ENCODE assay signal across 24 mouse cellular contexts in the genomic region with DNA sequence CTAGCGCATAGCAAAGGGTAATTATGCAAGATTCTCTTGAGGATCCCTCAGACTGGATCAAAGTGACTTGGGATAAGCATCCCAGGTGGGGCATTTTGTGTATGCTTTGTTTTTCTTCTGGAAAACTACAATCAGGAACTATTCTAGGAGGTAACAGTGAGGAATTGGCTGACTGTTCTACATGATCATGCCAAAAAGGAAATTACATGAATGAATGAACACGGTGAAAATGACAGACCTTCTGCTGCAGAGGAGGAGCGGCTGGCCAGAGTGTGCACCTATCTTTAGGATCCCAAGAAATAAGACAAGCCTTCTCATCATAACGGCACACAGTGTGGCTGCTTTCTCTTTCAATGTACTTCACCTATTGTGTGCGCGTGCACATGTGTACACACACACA.
DNase-seq lines count a peak whose midpoint lies in the region; ATAC-seq lines count a peak whose summit lies in the region.
"Had no signal": no experiment of that assay in that cellular context is flagged by ENCODE, and none has a peak within 500 bp of the region (broad histone marks: within the 10 kb centered on the region; RNA-seq: fewer than 3 reads in every experiment).

No protein-coding gene starts in this region.

- H3K9ac ChIP-seq in intestine, embryonic 16.5 days (ENCODE audit: low read depth, low read length): no peak overlapping the region
- H3K9ac ChIP-seq: hindbrain, embryonic 15.5 days; kidney, embryonic 15.5 days; limb, embryonic 13.5 days; liver, embryonic 14.5 days; lung, embryonic 15.5 days; neural tube, embryonic 15.5 days had no signal

- H3K9me3 ChIP-seq in intestine, embryonic 16.5 days (ENCODE audit: control insufficient read depth, low read length): no peaks in the 10 kb centered on the region
- H3K9me3 ChIP-seq: heart, embryonic 10.5 days; hindbrain, embryonic 15.5 days; kidney, embryonic 15.5 days; limb, embryonic 13.5 days; lung, embryonic 15.5 days; neural tube, embryonic 15.5 days had no signal

- ATAC-seq in intestine, embryonic 16.5 days: no peak
- ATAC-seq: forebrain, embryonic 14.5 days; intestine, postnatal 0 days had no signal

- H3K4me2 ChIP-seq in intestine, embryonic 16.5 days (ENCODE audit: low read depth, low read length): no peak overlapping the region
- H3K4me2 ChIP-seq: hindbrain, embryonic 15.5 days; kidney, embryonic 15.5 days; limb, embryonic 13.5 days; lung, embryonic 15.5 days; midbrain, embryonic 11.5 days; neural tube, embryonic 15.5 days had no signal

- H3K4me1 ChIP-seq in intestine, embryonic 16.5 days (ENCODE audit: control insufficient read depth, insufficient read depth, low read length): no peaks in the 10 kb centered on the region
- H3K4me1 ChIP-seq: heart, embryonic 10.5 days; hindbrain, embryonic 15.5 days; kidney, embryonic 15.5 days; limb, embryonic 13.5 days; lung, embryonic 15.5 days; neural tube, embryonic 15.5 days had no signal

- DNase-seq in frontal cortex, postnatal 36 days (ENCODE audit: low spot score in 2 of 2): peak; percentile 2 to 36
- no peak for DNase-seq in frontal cortex, postnatal 25 days (ENCODE audit: low spot score in 2 of 2)
- DNase-seq in right cerebral cortex, adult 18-20 months: peak; percentile 5
- no peak for DNase-seq in right cerebral cortex, postnatal 25 days
- peak; percentile 34 for DNase-seq in cerebellum, adult 9-11 months
- no peak for DNase-seq in adrenal gland, adult 2 months
- DNase-seq in heart, postnatal 36 days: no peak
- DNase-seq: adrenal gland, postnatal 36 days; kidney, postnatal 4 days had no signal

- 89% methylated on average over 6 of the region's 6 CpGs for WGBS in intestine, embryonic 16.5 days

- H3K27me3 ChIP-seq in intestine, embryonic 16.5 days (replicated peaks; ENCODE audit: control insufficient read depth, insufficient read depth, low read length): no peaks in the 10 kb centered on the region
- H3K27me3 ChIP-seq: CH12.LX; hindbrain, embryonic 15.5 days; kidney, embryonic 15.5 days; limb, embryonic 13.5 days; lung, embryonic 15.5 days; neural tube, embryonic 15.5 days had no signal

- intact Hi-C loops in heart, postnatal 36 days (cut with DNase I): no loop called here

- H3K4me3 ChIP-seq in intestine, embryonic 16.5 days (ENCODE audit: low read length): no peak overlapping the region
- H3K4me3 ChIP-seq: erythroblast, embryonic 14.5 days; heart, embryonic 10.5 days; hindbrain, embryonic 15.5 days; kidney, embryonic 15.5 days; limb, embryonic 13.5 days; lung, embryonic 15.5 days; myocyte; neural tube, embryonic 15.5 days had no signal

- no peaks in the 10 kb centered on the region for H3K36me3 ChIP-seq in intestine, embryonic 16.5 days (ENCODE audit: control insufficient read depth, insufficient read depth, low read length)
- H3K36me3 ChIP-seq: heart, embryonic 10.5 days; hindbrain, embryonic 15.5 days; kidney, embryonic 15.5 days; limb, embryonic 13.5 days; lung, embryonic 15.5 days; neural tube, embryonic 15.5 days had no signal

- H3K27ac ChIP-seq in intestine, embryonic 16.5 days (ENCODE audit: low read length): no peak overlapping the region
- H3K27ac ChIP-seq: heart, embryonic 10.5 days; hindbrain, embryonic 15.5 days; kidney, embryonic 15.5 days; limb, embryonic 13.5 days; liver, embryonic 14.5 days; lung, embryonic 15.5 days; macrophage; neural tube, embryonic 15.5 days had no signal

Comparison
In these comparisons a context has a peak if more than half of its experiments do, and no peak if none do; other contexts are left out.
1. DNase-seq: peak in frontal cortex, postnatal 36 days (2 of 2), right cerebral cortex, adult 18-20 months (single experiment) and cerebellum, adult 9-11 months (single experiment); none in frontal cortex, postnatal 25 days (0 of 2), right cerebral cortex, postnatal 25 days (single experiment), adrenal gland, adult 2 months (single experiment) and heart, postnatal 36 days (0 of 2).